In the genomic region with DNA sequence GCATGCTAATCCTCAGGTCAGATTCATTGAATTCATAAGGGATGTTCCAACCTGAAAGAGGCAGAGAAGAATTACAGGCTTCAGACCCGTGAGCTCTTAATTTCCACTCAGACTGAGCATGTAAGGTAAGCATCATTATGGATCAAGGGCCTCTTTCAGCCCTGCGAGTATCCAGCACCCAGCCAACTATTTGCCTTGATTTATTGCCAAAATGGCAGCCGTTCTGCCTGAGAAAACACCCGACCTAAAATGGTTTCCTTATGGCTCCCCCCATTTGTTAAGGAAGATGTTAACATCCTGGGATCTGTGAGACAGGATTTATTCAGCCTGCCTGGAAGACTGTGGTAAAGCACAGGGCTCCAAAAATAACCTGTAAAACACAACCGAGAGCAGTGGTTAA, we compare ENCODE assay signal across 20 mouse cellular contexts.
"Had no signal": no experiment of that assay in that cellular context is flagged by ENCODE, and none has a peak within 500 bp of the region (broad histone marks: within the 10 kb centered on the region; RNA-seq: fewer than 3 reads in every experiment).

No protein-coding gene starts in this region.

- ATAC-seq: midbrain, embryonic 16.5 days had no signal

- H3K9me3 ChIP-seq: megakaryocyte, embryonic 14.5 days; midbrain, embryonic 10.5 days; midbrain, embryonic 12.5 days; neural tube, embryonic 13.5 days; neural tube, embryonic 15.5 days; stomach, embryonic 15.5 days had no signal

- H3K36me3 ChIP-seq: midbrain, embryonic 10.5 days; midbrain, embryonic 12.5 days; neural tube, embryonic 13.5 days; neural tube, embryonic 15.5 days; stomach, embryonic 15.5 days had no signal

- H3K4me1 ChIP-seq: megakaryocyte, embryonic 14.5 days; midbrain, embryonic 10.5 days; midbrain, embryonic 12.5 days; neural tube, embryonic 13.5 days; neural tube, embryonic 15.5 days; stomach, embryonic 15.5 days had no signal

- H3K9ac ChIP-seq: lung, embryonic 14.5 days; midbrain, embryonic 12.5 days; neural tube, embryonic 13.5 days; neural tube, embryonic 15.5 days; stomach, embryonic 15.5 days had no signal

- H3K4me3 ChIP-seq: megakaryocyte, embryonic 14.5 days; midbrain, embryonic 10.5 days; midbrain, embryonic 12.5 days; myocyte; neural tube, embryonic 13.5 days; neural tube, embryonic 15.5 days; stomach, embryonic 15.5 days had no signal

- DNase-seq: lung, adult 18-20 months; lung, embryonic 14.5 days; lung, postnatal 10 days; lung, postnatal 4 days; midbrain, embryonic 14.5 days; retina, postnatal 1 day; right cerebral cortex, adult 18-20 months; right cerebral cortex, postnatal 25 days; right cerebral cortex, postnatal 4 days; thymus, adult 18-20 months; thymus, postnatal 14 days; thymus, postnatal 36 days had no signal

- H3K27me3 ChIP-seq: midbrain, embryonic 12.5 days; neural tube, embryonic 13.5 days; neural tube, embryonic 15.5 days; stomach, embryonic 15.5 days had no signal

- H3K4me2 ChIP-seq: lung, embryonic 14.5 days; midbrain, embryonic 12.5 days; neural tube, embryonic 13.5 days; neural tube, embryonic 15.5 days; stomach, embryonic 15.5 days had no signal

- H3K27ac ChIP-seq: midbrain, embryonic 10.5 days; midbrain, embryonic 12.5 days; neural tube, embryonic 13.5 days; neural tube, embryonic 15.5 days; stomach, embryonic 15.5 days had no signal
